Mouse (Mus musculus): ENCODE measurements around the gene Gm43518.

Gene Gm43518

DNA sequence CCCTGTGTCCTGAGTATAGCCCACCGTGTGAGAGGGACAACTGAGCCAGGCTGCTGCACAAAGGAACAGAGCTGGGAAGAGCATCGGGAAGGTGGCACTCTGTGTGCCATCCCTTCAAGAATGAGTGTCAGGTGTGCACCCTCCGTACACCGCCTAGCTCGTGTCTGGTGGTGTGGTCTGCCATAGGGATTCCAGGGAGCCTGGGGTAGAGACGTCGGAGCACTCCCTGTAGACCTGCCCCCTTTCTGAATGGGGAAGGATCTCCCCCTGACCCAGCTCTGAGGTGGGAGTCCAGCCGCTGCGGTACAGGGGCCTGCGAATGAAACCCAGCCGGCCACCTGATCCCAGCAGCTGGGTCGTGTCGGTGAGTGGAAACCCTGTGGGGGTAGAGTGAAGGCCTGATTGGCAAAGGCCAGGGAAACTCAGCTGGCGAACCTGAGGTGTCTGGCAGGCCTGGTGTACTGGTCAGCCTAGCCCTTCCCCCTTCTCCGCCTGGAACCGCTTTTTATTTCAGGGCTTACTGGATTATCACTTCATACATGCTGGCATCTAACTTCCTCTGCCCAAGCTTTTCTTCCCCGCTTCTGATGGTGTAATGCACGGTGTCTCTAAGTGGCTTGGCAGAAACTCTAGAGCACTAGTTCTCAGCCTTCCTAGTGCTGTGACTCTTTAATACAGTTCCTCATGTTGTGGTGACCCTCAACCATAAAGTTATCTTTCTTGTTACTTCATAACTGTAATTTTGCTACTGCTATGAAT lies 52.2 kb downstream of the Gm43518 start:
- no peak for DNase-seq (ENCODE audit: low read depth)

DNA sequence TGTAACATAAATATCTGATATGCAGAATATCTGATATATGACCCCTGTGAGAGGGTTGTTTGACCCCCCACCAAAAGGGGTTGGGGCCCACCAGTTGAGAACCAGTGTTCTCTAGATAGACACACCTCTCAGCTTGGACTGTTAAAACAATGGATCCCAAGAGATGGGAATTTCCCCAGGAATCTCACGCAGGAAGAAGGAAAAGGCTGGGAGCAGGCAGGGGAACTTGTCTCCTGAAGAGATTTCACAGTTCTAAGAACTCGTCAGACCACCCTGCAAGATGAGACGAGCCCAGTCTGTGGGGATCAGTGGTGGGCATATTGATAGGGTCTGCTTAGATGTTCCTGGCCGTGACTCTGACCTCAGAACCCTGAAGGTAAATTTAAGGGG lies 52.8 kb downstream of the Gm43518 start:
- DNase-seq (ENCODE audit: low read depth), result no peak

DNA sequence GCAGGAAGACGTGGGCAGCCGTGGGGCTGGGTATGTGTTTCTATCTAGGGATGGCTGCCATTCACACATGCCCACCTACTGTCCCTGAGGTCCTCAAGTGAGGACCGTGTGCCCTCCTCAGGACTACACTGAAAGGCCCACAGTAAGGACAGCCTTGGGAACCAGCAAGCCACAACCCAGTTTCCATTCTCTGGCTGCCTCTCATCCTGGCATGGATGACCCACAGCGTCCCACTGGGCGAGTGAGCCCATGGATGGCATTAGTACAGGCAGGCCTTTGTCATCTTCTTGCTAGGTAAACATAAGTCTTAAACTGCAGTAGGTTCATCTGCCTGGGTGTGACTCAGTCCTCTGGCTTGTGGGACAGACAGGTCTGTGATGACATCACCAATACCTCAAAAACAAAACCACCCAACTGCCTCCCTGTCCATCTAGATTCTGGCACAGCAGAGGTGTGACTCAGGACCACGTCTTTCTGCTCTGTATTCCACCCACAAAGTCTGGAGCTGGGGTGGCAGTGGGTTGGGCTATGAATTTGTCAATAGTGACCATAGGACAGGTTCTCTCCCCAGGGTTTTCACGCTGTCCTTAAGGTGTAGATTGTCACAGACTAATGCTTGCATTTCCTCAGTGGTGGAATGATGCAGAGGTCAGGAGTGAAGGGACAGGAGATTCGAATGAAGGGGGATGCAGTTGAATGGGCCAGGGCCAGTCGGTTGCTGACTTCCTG lies 53.5 kb downstream of the Gm43518 start:
- DNase-seq (ENCODE audit: low read depth), result peak; percentile 64

DNA sequence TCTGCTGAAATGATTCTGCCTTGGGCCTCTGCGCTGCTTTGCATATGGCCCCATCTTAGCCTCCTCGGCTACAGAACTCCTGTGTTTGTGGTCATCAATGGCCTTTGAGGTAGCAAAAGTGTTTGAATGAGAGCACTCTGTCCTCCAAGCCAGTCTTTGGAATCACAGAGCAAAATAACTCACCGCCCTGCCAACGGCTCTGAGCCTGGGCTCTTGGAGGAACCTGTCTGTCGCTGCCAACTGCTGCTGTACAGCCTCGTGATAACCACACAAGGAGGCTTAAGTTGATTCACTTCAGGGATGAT lies 54.0 kb downstream of the Gm43518 start:
- DNase-seq (ENCODE audit: low read depth), result no peak

DNA sequence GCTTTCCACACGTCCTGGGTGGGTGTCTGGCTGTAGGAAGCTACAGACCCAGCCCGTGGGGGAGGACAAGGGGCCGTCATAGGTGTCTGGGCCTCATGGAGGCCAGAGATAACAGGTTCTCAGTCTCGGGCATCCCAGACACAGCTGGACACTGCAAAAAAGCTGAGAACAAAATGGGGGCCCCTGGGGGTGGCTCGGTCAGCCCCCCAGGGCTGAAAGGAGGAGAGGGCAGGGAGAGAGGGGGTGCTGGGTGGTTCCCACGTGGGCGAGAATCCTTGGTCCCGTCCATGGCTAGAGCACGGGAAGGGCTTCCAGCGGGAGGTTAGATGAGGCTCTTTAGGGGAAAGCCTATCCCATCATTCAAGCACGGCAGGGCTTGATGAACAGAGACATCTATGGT lies 55.6 kb downstream of the Gm43518 start:
- no peak for DNase-seq (ENCODE audit: low read depth)

DNA sequence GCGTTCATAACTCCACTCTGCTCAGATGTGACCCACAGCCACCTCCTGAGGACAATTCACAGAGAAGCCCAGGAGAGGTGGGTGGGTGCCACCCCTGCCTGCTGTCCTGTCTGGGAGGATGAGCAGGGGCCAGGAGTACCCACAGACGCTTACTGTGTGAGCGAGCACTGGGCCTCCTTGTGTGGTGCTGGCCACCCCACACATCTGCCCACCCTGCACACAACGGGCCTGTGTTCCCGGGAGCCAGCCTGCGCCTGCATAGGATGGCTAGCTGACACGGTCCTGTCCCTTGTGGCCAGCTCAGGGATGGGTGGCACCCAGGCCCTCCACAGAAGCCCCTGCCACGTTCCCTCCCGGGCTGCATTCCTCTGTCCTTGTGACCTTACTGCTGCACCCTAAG lies 58.2 kb downstream of the Gm43518 start:
- DNase-seq (ENCODE audit: low read depth), result no peak

DNA sequence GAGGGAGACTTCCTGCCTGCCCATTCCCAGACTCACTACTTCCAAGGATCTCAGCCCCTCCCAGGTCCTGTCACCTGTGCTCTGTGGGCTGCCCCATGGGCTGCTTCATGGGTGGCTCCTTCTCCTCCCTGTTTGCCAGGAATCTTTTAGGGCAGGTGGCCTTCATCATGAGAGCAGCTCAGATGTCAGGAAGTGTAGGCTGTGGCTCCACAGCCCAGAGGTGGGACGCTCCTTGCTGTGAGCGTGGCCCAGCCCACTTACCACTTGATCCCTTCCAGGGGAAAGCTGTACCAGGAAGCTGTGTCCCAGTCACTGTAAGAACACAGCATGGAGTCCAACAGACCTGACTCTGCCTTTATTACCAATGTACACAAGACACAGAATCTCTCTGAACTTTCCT lies 59.7 kb downstream of the Gm43518 start:
- no peak for DNase-seq (ENCODE audit: low read depth)

DNA sequence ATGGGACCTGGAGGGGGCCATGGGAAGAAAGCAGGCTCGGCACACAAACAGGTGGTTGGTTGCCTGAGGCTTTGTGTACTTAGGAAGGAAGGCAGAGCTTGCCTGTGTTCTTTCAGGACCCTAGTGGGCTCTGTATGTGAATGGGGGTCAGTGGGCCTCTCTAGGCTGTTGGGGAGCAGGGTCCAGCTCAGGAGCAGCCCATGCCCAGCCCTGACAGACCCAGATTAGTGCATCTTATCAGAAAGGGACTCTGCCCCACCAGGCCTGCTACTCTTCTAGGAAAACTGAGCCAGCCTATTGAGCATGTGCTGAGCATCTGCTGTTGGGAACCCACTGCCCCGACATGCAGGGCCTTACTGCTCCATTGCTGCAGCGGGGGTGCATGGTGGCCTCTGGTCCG lies 60.3 kb downstream of the Gm43518 start:
- DNase-seq (ENCODE audit: low read depth), result no peak

Data from induced T-regulatory cell, adult 2 months (primary cell).